8 mouse cellular contexts compared by ENCODE assay signal in the genomic region with DNA sequence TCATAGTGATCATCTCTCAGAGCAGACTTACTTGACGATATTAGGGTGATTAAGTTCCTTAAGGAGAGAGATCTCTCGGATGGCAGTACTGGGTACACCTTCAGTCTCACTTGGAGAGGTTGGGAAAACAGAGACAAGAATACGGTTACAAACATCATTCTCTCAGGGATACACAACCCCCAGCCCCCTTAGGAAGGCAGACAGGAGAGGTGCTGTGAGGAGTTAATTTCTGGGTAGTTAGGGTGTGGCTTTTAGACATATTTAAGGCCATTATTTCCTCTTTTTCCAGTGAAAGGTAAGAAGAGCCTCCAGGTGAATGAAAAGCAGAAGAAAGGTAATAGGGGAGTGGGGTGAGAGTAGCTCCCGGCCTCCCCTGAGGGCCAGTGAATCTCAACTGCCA. TPM values are rescaled to one million over a fixed set of nuclear protein-coding genes. Genes with fewer than 3 reads are reported as not detected.
DNase-seq lines count a peak whose midpoint lies in the region; ATAC-seq and TF ChIP-seq lines count a peak whose summit lies in the region.

Gene Pmel, plus strand, starts transcription at position 301 of the 400 bp plus-strand sequence.

- peak within 1 kb of the TSS; percentile 98 for H3K9ac ChIP-seq in CH12.LX (ENCODE audit: insufficient read depth, low read depth)
- peak within 1 kb of the TSS; percentile 61 for H3K9ac ChIP-seq in forebrain, embryonic 16.5 days (replicated peaks; ENCODE audit: low read depth, low read length)

- WGBS in heart, embryonic 10.5 days = 26% methylated on average over 4 of the region's 4 CpGs
- 14% methylated on average over 4 of the region's 4 CpGs for WGBS in forebrain, embryonic 16.5 days
- 16% methylated on average over 4 of the region's 4 CpGs for WGBS in macrophage (ENCODE audit: missing documents)

- TF ChIP-seq EP300 in CH12.LX (IDR thresholded peaks at IDR 0.05; ENCODE audit: low read length) = no peak

- H3K4me1 ChIP-seq in heart, embryonic 10.5 days = peaks cover 31% of the 10 kb centered on the region
- peaks cover 3 to 42% of the 10 kb centered on the region in 2 experiments; a peak in 3 of 4 replicates for H3K4me1 ChIP-seq in CH12.LX (ENCODE audit: control insufficient read depth in 1 of 2, insufficient read depth in 2 of 2)
- H3K4me1 ChIP-seq in forebrain, embryonic 16.5 days (replicated peaks; ENCODE audit: control insufficient read depth, insufficient read depth, low read length) = peaks cover 16% of the 10 kb centered on the region

- dilution Hi-C loops in CH12.LX (cut with MboI; ENCODE audit: extremely low pct_ligation_motif_present, extremely low pct_unique_long_range_greater_than_20kb, low sequenced_read_pairs) = no loop called here

- in situ Hi-C loops in CH12.LX (cut with MboI; ENCODE audit: low pct_ligation_motif_present, low pct_unique_long_range_greater_than_20kb, low sequenced_read_pairs) = no loop called here

- peaks cover 22% of the 10 kb centered on the region for H3K79me2 ChIP-seq in CH12.LX (replicated peaks; ENCODE audit: control insufficient read depth, extremely low read depth, insufficient read depth, poor library complexity, severe bottlenecking)
- peaks cover 25% of the 10 kb centered on the region for H3K79me2 ChIP-seq in macrophage (ENCODE audit: inconsistent target)

- no peaks in the 10 kb centered on the region for H3K27me3 ChIP-seq in heart, embryonic 10.5 days (ENCODE audit: insufficient read depth, poor library complexity, severe bottlenecking)
- no peaks in the 10 kb centered on the region for H3K27me3 ChIP-seq in CH12.LX (replicated peaks)
- no peaks in the 10 kb centered on the region for H3K27me3 ChIP-seq in forebrain, embryonic 16.5 days (replicated peaks; ENCODE audit: control insufficient read depth, insufficient read depth, low read length)

- no peak for DNase-seq in heart, embryonic 10.5 days (ENCODE audit: low spot score)
- DNase-seq in heart, adult 11 months = no peak
- no peak for DNase-seq in CH12.LX (ENCODE audit: extremely low read depth)
- DNase-seq in ovary, adult 18-20 months (ENCODE audit: low spot score) = no peak
- DNase-seq in ovary, postnatal 10 days (ENCODE audit: low spot score) = no peak

- TF ChIP-seq POLR2A in CH12.LX (IDR thresholded peaks at IDR 0.05; ENCODE audit: low read depth, low read length) = no peak

- no peak for TF ChIP-seq RAD21 in CH12.LX (IDR thresholded peaks at IDR 0.05; ENCODE audit: low read depth, low read length)

- H3K4me3 ChIP-seq in heart, embryonic 10.5 days = peak within 1 kb of the TSS; percentile 82
- H3K4me3 ChIP-seq in CH12.LX (replicated peaks in 1 of 3; ENCODE audit: low read depth in 2 of 3, low read length in 2 of 3, poor library complexity in 1 of 3) = peak within 1 kb of the TSS; percentile 77 to 90 (median 80)
- H3K4me3 ChIP-seq in forebrain, embryonic 16.5 days (replicated peaks; ENCODE audit: low read length) = peak within 1 kb of the TSS; percentile 81
- H3K4me3 ChIP-seq in macrophage (ENCODE audit: inconsistent target) = peak within 1 kb of the TSS; percentile 92

- H3K27ac ChIP-seq in heart, embryonic 10.5 days = peak within 1 kb of the TSS; percentile 95
- H3K27ac ChIP-seq in CH12.LX (ENCODE audit: insufficient read depth, low read depth) (peak within 1 kb of the TSS; percentile 52), macrophage (peak within 1 kb of the TSS; percentile 77)
- peak within 1 kb of the TSS; percentile 81 for H3K27ac ChIP-seq in forebrain, embryonic 16.5 days (ENCODE audit: low read length)

- ATAC-seq in forebrain, embryonic 16.5 days = no peak
- no peak for ATAC-seq in frontal cortex, adult (ENCODE audit: low TSS enrichment)

- H3K36me3 ChIP-seq in heart, embryonic 10.5 days = peaks cover 42% of the 10 kb centered on the region
- H3K36me3 ChIP-seq in CH12.LX (replicated peaks in 1 of 2; ENCODE audit: control insufficient read depth in 1 of 2, insufficient read depth in 1 of 2, low read length in 1 of 2) = peaks cover 35 to 41% of the 10 kb centered on the region in 2 experiments
- H3K36me3 ChIP-seq in forebrain, embryonic 16.5 days (ENCODE audit: control insufficient read depth, insufficient read depth) = no peaks in the 10 kb centered on the region
- peaks cover 33% of the 10 kb centered on the region for H3K36me3 ChIP-seq in macrophage (ENCODE audit: inconsistent target)

- peak within 1 kb of the TSS; percentile 91 for H3K4me2 ChIP-seq in CH12.LX (ENCODE audit: insufficient read depth, low read depth, poor library complexity, severe bottlenecking)
- H3K4me2 ChIP-seq in forebrain, embryonic 16.5 days (ENCODE audit: low read length) = peak within 1 kb of the TSS; percentile 94

- no peaks in the 10 kb centered on the region for H3K9me3 ChIP-seq in heart, embryonic 10.5 days
- H3K9me3 ChIP-seq in CH12.LX (replicated peaks; ENCODE audit: low read length) = no peaks in the 10 kb centered on the region
- no peaks in the 10 kb centered on the region for H3K9me3 ChIP-seq in forebrain, embryonic 16.5 days (ENCODE audit: control insufficient read depth, low read length)

- TF ChIP-seq CTCF in CH12.LX (conservative IDR thresholded peaks at IDR 0.05 in 1 of 2, IDR thresholded peaks at IDR 0.05 in 1 of 2; ENCODE audit: low read depth in 2 of 2, low read length in 2 of 2) = no peak

TF ChIP-seq in CH12.LX, 34 proteins besides CTCF, POLR2A, EP300 and RAD21:
- TF ChIP-seq ZMIZ1 (IDR thresholded peaks at IDR 0.05; ENCODE audit: low read depth, low read length) (no peak), KAT2A (IDR thresholded peaks at IDR 0.05; ENCODE audit: insufficient replicate concordance, low read length) (no peak), MXI1 (IDR thresholded peaks at IDR 0.05; ENCODE audit: low read depth, low read length) (no peak), MAFK (IDR thresholded peaks at IDR 0.05; ENCODE audit: insufficient replicate concordance, low read length) (no peak), ELF1 (IDR thresholded peaks at IDR 0.05; ENCODE audit: low read depth, low read length) (no peak), NELFE (IDR thresholded peaks at IDR 0.05; ENCODE audit: low read depth, low read length) (no peak), ETS1 (conservative IDR thresholded peaks at IDR 0.05; ENCODE audit: low read depth, low read length) (no peak)

RNA-seq across cellular contexts. Expression of gene Pmel, which starts in this region (rescaled TPM):
- 0.75 and 0.89 TPM in 2 replicates for polyA plus RNA-seq in heart, embryonic 10.5 days (2016; fragmentation: Nextera tagmentation; extraction: Ambion mirVana)
- total RNA-seq in CH12.LX (2012; rRNA removed) (7.1 and 7.6 TPM in 2 replicates), CH12.LX (2014; rRNA removed) (5.3 and 5.5 TPM in 2 replicates)
- polyA plus RNA-seq in CH12.LX (2012; ENCODE audit: insufficient read length, low read depth) (8.8 and 9.4 TPM in 2 replicates), macrophage (2018) (0.29 to 0.67 TPM (median 0.53 TPM) in 3 replicates)
- polyA plus RNA-seq in forebrain, embryonic 16.5 days (2015; fragmentation: Nextera tagmentation; extraction: Ambion mirVana) = 0.14 and 0.25 TPM in 2 replicates
- total RNA-seq in macrophage (2018; cell fraction: chromatin; rRNA removed) = under 1 TPM in 2 of 26 experiments, not detected in 24; 0.41 to 0.51 TPM
- under 1 TPM; 0.17 to 0.88 (median 0.39) TPM for total RNA-seq in macrophage (2018; cell fraction: cytosol; rRNA removed)
- total RNA-seq in macrophage (2018; cell fraction: nucleus; rRNA removed) = 1 to 10 TPM in 4 of 26 experiments, under 1 TPM in 9, not detected in 13; 0.28 to 2.2 (median 0.64) TPM
